14 mouse cellular contexts compared by ENCODE assay signal in genomic region chr7:12797971-12798370, GRCm38 (mm10).
"Had no signal": no experiment of that assay in that cellular context is flagged by ENCODE, and none has a peak within 500 bp of the region (broad histone marks: within the 10 kb centered on the region; RNA-seq: fewer than 3 reads in every experiment).

No protein-coding gene starts in this region.

- H3K36me3 ChIP-seq: midbrain, embryonic 12.5 days; neural tube, embryonic 12.5 days; stomach, embryonic 15.5 days had no signal

- H3K4me1 ChIP-seq: neural tube, embryonic 12.5 days; stomach, embryonic 15.5 days had no signal

- H3K9me3 ChIP-seq: midbrain, embryonic 15.5 days; stomach, embryonic 15.5 days had no signal

- H3K27me3 ChIP-seq: midbrain, embryonic 12.5 days; midbrain, embryonic 15.5 days; neural tube, embryonic 12.5 days; stomach, embryonic 15.5 days had no signal

- H3K9ac ChIP-seq: lung, embryonic 14.5 days; midbrain, embryonic 12.5 days; midbrain, embryonic 15.5 days; neural tube, embryonic 12.5 days; stomach, embryonic 15.5 days had no signal

- H3K4me3 ChIP-seq: midbrain, embryonic 10.5 days; midbrain, embryonic 12.5 days; midbrain, embryonic 15.5 days; neural tube, embryonic 12.5 days; stomach, embryonic 15.5 days had no signal

- ATAC-seq: midbrain, embryonic 15.5 days had no signal

- DNase-seq: lung, adult 18-20 months; lung, embryonic 14.5 days; lung, postnatal 10 days; lung, postnatal 4 days; right cerebral cortex, postnatal 14 days; thymus, adult 2 months; thymus, postnatal 25 days; thymus, postnatal 4 days had no signal

- H3K27ac ChIP-seq: midbrain, embryonic 10.5 days; midbrain, embryonic 12.5 days; midbrain, embryonic 15.5 days; neural tube, embryonic 12.5 days; stomach, embryonic 15.5 days; stomach, postnatal 0 days had no signal

- H3K4me2 ChIP-seq: lung, embryonic 14.5 days; midbrain, embryonic 12.5 days; midbrain, embryonic 15.5 days; neural tube, embryonic 12.5 days; stomach, embryonic 15.5 days had no signal
